Mouse (Mus musculus): ENCODE measurements around the gene Olfr1415.
"Not testable (repeated sequence)": the region's sequence is repeated elsewhere in the genome, so short reads cannot be mapped to it uniquely, and the experiment has no call there.

Gene Olfr1415

GRCm38 (mm10) chr1:92496001-92496400 lies at the start of gene Olfr1415:
Gene Olfr1415, minus strand, starts transcription at chr1:92496101.
- DNase-seq (ENCODE audit: low spot score in 2 of 2), result no peak

- no peak for DNase-seq (ENCODE audit: low spot score in 2 of 2)
Observed at GRCm38 (mm10) chr1:92539071-92539470, 43.2 kb upstream of the Olfr1415 start.

GRCm38 (mm10) chr1:92536972-92537371 lies 41.1 kb upstream of the Olfr1415 start:
- DNase-seq (ENCODE audit: low spot score in 2 of 2), result no peak

- DNase-seq (ENCODE audit: low spot score in 2 of 2), result no peak
Observed at GRCm38 (mm10) chr1:92523764-92524163, 27.9 kb upstream of the Olfr1415 start.

- peak in 1 of 2 experiments; percentile 2 for DNase-seq (ENCODE audit: low spot score in 2 of 2)
Observed at GRCm38 (mm10) chr1:92521376-92521775, 25.5 kb upstream of the Olfr1415 start.

GRCm38 (mm10) chr1:92519046-92519445 lies 23.1 kb upstream of the Olfr1415 start:
- DNase-seq (ENCODE audit: low spot score in 2 of 2), result no peak

GRCm38 (mm10) chr1:92518561-92518960 lies 22.7 kb upstream of the Olfr1415 start, which contains the start of gene Olfr1414:
Gene Olfr1414, minus strand, starts transcription at chr1:92518661.
- DNase-seq (ENCODE audit: low spot score in 2 of 2), result no peak

- DNase-seq (ENCODE audit: low spot score in 2 of 2), result no peak
Observed at GRCm38 (mm10) chr1:92515390-92515789, 19.5 kb upstream of the Olfr1415 start.

GRCm38 (mm10) chr1:92511646-92512045 lies 15.7 kb upstream of the Olfr1415 start:
- DNase-seq (ENCODE audit: low spot score in 2 of 2), result not testable (repeated sequence)

GRCm38 (mm10) chr1:92485013-92485412 lies 10.9 kb downstream of the Olfr1415 start, which contains the start of gene Olfr1416:
Gene Olfr1416, minus strand, starts transcription at chr1:92485113.
- no peak for DNase-seq (ENCODE audit: low spot score in 2 of 2)

- DNase-seq (ENCODE audit: low spot score in 2 of 2), result no peak
Observed at GRCm38 (mm10) chr1:92474066-92474578, 21.8 kb downstream of the Olfr1415 start.

- DNase-seq (ENCODE audit: low spot score in 2 of 2), result peak; percentile 89 to 94
Observed at GRCm38 (mm10) chr1:92473165-92474041, 22.5 kb downstream of the Olfr1415 start, which contains the start of gene Ndufa10. Gene Ndufa10, minus strand, starts transcription at chr1:92473860.

GRCm38 (mm10) chr1:92468891-92469290 lies 27.0 kb downstream of the Olfr1415 start:
- no peak for DNase-seq (ENCODE audit: low spot score in 2 of 2)

GRCm38 (mm10) chr1:92458416-92458815 lies 37.5 kb downstream of the Olfr1415 start:
- DNase-seq (ENCODE audit: low spot score in 2 of 2), result no peak

GRCm38 (mm10) chr1:92457758-92458157 lies 38.1 kb downstream of the Olfr1415 start:
- no peak for DNase-seq (ENCODE audit: low spot score in 2 of 2)

- DNase-seq (ENCODE audit: low spot score in 2 of 2), result no peak
Observed at GRCm38 (mm10) chr1:92453751-92454445, 42.0 kb downstream of the Olfr1415 start.

GRCm38 (mm10) chr1:92448293-92448692 lies 47.6 kb downstream of the Olfr1415 start:
- DNase-seq (ENCODE audit: low spot score in 2 of 2), result no peak

GRCm38 (mm10) chr1:92441453-92442063 lies 54.3 kb downstream of the Olfr1415 start:
- no peak for DNase-seq (ENCODE audit: low spot score in 2 of 2)

- no peak for DNase-seq (ENCODE audit: low spot score in 2 of 2)
Observed at GRCm38 (mm10) chr1:92440066-92440750, 55.7 kb downstream of the Olfr1415 start.

Measured in urinary bladder, adult 18-20 months (tissue).